Mouse (Mus musculus) lung, embryonic 16.5 days (tissue): Measurements from ENCODE around the gene Ostn. TPM values are rescaled to one million over a fixed set of nuclear protein-coding genes. Genes with fewer than 3 reads are reported as not detected.

Experiments used
- ATAC-seq: fragments of 200-750 bp; cut with Nextera tagmentation; 2 replicates; pipeline ENCODE4 v1.8.0; 2017; ENCODE audit warnings: low read depth, mild to moderate bottlenecking, moderate library complexity
- H3K27ac ChIP-seq: fragments of 300-500 bp; sonication (generic); 2 replicates; pipeline ENCODE4 v1.5.1; 2014; ENCODE audit warnings: mild to moderate bottlenecking, control low read depth, low read length
- H3K27me3 ChIP-seq: fragments of 300-500 bp; sonication (generic); 2 replicates; pipeline ENCODE4 v1.6.1; 2014; ENCODE audit warnings: low read depth, low read length, mixed read lengths; ENCODE audit not compliant: control insufficient read depth, insufficient read depth
- H3K36me3 ChIP-seq: fragments of 300-500 bp; sonication (generic); 2 replicates; pipeline ENCODE4 v1.6.1; 2014; ENCODE audit warnings: low read length; ENCODE audit not compliant: control insufficient read depth, insufficient read depth
- H3K4me1 ChIP-seq: fragments of 300-500 bp; sonication (generic); replicated peaks from 2 replicates; pipeline ENCODE4 v1.6.1; 2014; ENCODE audit warnings: low read length, mixed read lengths; ENCODE audit not compliant: control insufficient read depth, insufficient read depth
- H3K4me2 ChIP-seq: fragments of 300-500 bp; sonication (generic); 2 replicates; pipeline ENCODE4 v1.6.1; 2014; ENCODE audit warnings: low read depth, low read length, control low read depth
- H3K4me3 ChIP-seq: fragments of 300-500 bp; sonication (generic); 2 replicates; pipeline ENCODE4 v1.5.1; 2014; ENCODE audit warnings: mild to moderate bottlenecking, low read length, control low read depth
- H3K9ac ChIP-seq: fragments of 300-500 bp; sonication (generic); 2 replicates; pipeline ENCODE4 v1.6.1; 2014; ENCODE audit warnings: low read length, control low read depth
- H3K9me3 ChIP-seq: fragments of 300-500 bp; sonication (generic); 2 replicates; pipeline ENCODE4 v1.6.1; 2016; ENCODE audit warnings: low read length; ENCODE audit not compliant: control insufficient read depth
- WGBS: fragments of 180-500 bp; shearing (Covaris S2); extraction: QIAGEN DNeasy Blood & Tissue Kit; methylation state at CpG from one replicate; pipeline ENCODE4 v1.1.7; 2014; 5-methylcytosine and 5-hydroxymethylcytosine counted together
- polyA plus RNA-seq: library from polyadenylated mRNA; unstranded; fragments of >200 nt; fragmentation: Nextera tagmentation; extraction: Ambion mirVana; gene quantifications from 2 replicates; pipeline ENCODE4 v1.2.1, GENCODE M21; 2015

Gene Ostn
- polyA plus RNA-seq, 1 experiment from 2014 or later = 0.83 TPM

DNA sequence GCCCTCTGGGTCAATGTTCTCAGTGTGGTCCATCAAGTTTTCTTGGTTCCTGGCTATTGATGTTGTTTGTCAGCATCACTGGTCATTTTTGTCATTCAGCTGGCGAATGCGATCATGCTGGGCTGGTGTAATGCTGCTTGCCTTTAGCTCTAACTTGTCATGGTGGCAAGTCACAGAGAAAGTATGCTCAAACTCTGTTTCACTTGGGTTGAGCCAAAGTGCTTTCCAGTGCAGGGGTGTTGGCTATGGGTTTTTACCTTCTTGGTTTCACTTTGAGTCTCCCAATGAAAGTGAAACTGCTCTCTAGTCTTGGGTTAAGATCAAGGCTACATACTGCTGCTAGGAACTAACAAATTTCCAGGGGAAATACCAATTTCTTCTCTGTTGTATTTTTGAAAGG lies 41.9 kb downstream of the Ostn start:
- WGBS = 81% methylated on average over 2 of the region's 2 CpGs
- H3K27ac ChIP-seq = no peak overlapping the region
- H3K27me3 ChIP-seq = no peaks in the 10 kb centered on the region
- ATAC-seq = no peak
- no peaks in the 10 kb centered on the region for H3K36me3 ChIP-seq
- H3K9me3 ChIP-seq = no peaks in the 10 kb centered on the region
- H3K4me3 ChIP-seq = no peak overlapping the region
- no peaks in the 10 kb centered on the region for H3K4me1 ChIP-seq
- no peak overlapping the region for H3K4me2 ChIP-seq
- H3K9ac ChIP-seq = no peak overlapping the region

DNA sequence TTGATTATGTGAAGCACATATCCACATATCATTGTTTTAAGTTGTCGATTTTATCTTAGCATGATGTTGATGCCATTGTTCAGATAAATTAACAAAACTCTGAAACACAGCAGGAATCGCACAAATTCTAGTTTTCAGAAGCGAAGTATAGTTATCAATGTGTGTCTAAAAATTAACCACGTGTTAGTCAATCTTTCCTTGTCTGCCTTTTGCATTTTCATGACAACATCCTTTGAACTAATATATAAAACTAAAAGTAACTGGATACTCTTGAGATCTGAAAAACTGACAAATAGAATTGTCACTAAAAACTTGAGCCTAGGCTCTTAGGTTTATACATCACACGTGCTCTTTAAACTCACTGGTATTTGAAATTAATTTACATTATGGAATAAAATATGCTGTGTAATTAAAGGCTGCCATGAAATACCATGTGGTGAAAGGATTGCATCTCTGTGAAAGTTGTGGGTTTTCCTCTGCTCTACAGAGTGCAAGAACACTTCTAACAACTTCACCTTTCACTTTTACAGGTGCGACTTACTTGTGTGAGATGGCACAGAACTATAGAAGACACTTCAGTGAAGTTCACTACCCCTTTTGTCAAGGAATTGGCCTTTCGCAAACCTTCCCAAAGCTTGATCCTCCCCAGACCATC lies 42.7 kb downstream of the Ostn start:
- ATAC-seq = no peak
- Histone ChIP-seq H3K4me3 (no peak overlapping the region), H3K9ac (no peak overlapping the region), H3K27ac (no peak overlapping the region), H3K4me2 (no peak overlapping the region), H3K36me3 (no peaks in the 10 kb centered on the region), H3K27me3 (no peaks in the 10 kb centered on the region), H3K9me3 (no peaks in the 10 kb centered on the region), H3K4me1 (no peaks in the 10 kb centered on the region)
- 82% methylated on average over 7 of the region's 7 CpGs for WGBS

DNA sequence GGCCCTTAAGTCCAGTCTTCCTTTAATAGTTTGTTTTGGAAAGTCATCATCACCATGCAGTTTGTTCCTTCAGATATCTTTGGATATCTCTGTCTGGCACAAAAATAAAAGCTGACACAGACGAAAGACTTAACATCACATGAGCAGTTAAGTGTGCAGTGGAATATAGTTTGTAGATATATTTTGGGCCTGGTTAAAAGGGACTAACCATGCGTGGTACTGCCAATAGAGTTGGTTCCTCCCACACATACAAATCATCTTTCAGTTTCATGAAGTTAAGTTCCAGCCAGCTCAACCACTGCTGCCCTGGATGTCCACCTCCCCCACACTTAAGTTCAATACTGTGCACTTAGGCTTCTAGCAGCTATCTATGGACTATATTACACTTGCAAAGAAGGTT lies 47.2 kb downstream of the Ostn start:
- Histone ChIP-seq H3K36me3 (no peaks in the 10 kb centered on the region), H3K9ac (no peak overlapping the region), H3K9me3 (no peaks in the 10 kb centered on the region), H3K4me3 (no peak overlapping the region), H3K27me3 (no peaks in the 10 kb centered on the region), H3K27ac (no peak overlapping the region), H3K4me1 (no peaks in the 10 kb centered on the region), H3K4me2 (no peak overlapping the region)
- ATAC-seq = no peak
- WGBS = 66% methylated on average over 2 of the region's 2 CpGs

DNA sequence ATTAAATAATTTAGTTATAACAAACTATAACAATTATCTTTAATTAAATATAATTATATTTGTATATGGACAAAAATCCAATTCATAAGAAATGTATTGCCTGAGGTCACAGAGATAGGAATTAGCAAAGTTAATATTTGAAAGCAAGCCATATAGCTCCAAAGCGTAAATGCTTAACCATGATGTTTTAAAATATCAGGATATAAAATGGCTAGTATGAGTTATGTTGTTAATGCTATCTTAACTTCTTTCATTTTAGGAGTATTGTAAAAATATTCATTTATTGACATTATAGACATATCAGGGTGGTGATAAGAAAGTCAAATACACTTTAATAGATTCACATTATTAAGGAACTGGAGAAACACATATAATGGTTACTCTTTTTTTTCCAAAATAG lies 52.8 kb downstream of the Ostn start:
- Histone ChIP-seq H3K27me3 (no peaks in the 10 kb centered on the region), H3K4me1 (no peaks in the 10 kb centered on the region)
- no peak for ATAC-seq

DNA sequence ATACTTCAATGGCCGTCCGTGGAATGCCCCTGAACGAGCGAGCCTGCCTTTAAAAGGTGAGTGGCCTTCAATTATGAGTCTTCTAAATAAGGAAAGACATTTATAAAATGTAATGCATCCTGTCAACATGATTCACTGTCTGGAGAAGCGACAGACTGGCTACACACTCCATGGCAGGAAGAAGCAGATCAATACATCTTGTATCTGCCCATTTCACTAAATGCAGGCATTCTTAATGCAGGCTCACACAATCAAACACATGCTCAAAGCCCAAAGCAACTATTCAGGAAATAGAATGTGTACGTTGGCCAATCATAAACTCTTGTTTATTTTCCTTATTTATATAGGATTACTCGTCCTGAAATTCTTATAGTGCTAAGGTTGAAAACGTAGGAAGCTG lies 62.9 kb downstream of the Ostn start, which contains the start of gene Uts2b:
Uts2b (minus strand) TSS at position 49 of the 400 bp plus-strand sequence.
- H3K4me2 ChIP-seq = no peak within 1 kb of the TSS
- no peak for ATAC-seq
- WGBS = 63% methylated on average over 8 of the region's 8 CpGs

More for the DNA sequence above, 52.8 kb downstream of the Ostn start:
- Histone ChIP-seq H3K4me2 (no peak overlapping the region), H3K4me3 (no peak overlapping the region), H3K36me3 (no peaks in the 10 kb centered on the region), H3K9ac (no peak overlapping the region), H3K27ac (no peak overlapping the region), H3K9me3 (no peaks in the 10 kb centered on the region)
- 81% methylated on average over 1 of the region's 1 CpGs for WGBS

DNA sequence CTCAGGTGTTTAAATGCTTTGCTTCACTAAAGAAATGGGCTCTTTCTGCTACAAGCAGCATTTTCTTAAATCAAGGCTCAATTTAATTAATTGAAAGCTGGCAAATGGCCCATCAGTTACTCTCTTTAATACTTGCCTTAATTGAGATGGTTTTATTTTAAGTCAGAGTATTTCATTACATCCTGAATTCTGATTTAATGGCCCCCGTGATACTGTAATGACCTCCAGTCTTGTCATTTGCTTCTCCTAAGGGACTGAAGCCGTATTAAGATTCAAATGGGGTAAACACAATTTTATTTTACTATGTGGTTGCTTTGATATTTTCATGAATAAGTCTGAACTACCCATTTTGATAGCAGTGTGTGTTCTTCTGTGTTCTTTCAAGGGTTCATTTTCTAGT lies 63.4 kb downstream of the Ostn start:
- WGBS = 85% methylated on average over 2 of the region's 2 CpGs
- Histone ChIP-seq H3K4me1 (no peaks in the 10 kb centered on the region), H3K4me3 (no peak overlapping the region), H3K4me2 (no peak overlapping the region), H3K9ac (no peak overlapping the region), H3K36me3 (no peaks in the 10 kb centered on the region), H3K9me3 (no peaks in the 10 kb centered on the region), H3K27me3 (no peaks in the 10 kb centered on the region), H3K27ac (no peak overlapping the region)
- no peak for ATAC-seq

More for the DNA sequence above, 62.9 kb downstream of the Ostn start, which contains the start of gene Uts2b:
- no peak within 1 kb of the TSS for H3K9ac ChIP-seq
- H3K9me3 ChIP-seq = no peaks in the 10 kb centered on the region
- H3K27me3 ChIP-seq = no peaks in the 10 kb centered on the region
- H3K4me1 ChIP-seq = no peaks in the 10 kb centered on the region
- H3K4me3 ChIP-seq = no peak within 1 kb of the TSS
- H3K36me3 ChIP-seq = no peaks in the 10 kb centered on the region
- H3K27ac ChIP-seq = no peak within 1 kb of the TSS

DNA sequence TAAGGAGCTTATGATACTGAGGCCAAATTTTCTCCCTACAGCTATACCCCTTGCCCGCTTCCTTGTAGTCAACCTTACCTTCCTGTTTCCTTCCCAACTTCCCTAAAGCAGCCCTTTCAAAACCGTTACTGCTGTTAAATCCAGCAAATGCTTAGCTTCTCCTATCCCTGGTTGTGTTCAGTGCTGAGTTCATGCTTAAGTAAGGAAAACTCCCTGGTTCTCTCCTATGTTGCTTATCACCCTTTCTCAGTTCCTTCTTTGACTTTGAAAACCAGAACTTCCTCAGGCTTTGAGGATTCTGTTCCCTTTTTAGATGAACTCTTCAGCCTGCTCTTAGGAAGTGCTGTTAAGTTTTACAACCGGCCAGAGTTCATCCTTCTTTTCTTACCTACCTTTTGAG lies 66.8 kb downstream of the Ostn start:
- Histone ChIP-seq H3K4me3 (no peak overlapping the region), H3K4me1 (no peaks in the 10 kb centered on the region), H3K9me3 (no peaks in the 10 kb centered on the region), H3K27me3 (no peaks in the 10 kb centered on the region), H3K9ac (no peak overlapping the region), H3K27ac (no peak overlapping the region), H3K4me2 (no peak overlapping the region), H3K36me3 (no peaks in the 10 kb centered on the region)
- no peak for ATAC-seq
- 62% methylated on average over 3 of the region's 3 CpGs for WGBS

DNA sequence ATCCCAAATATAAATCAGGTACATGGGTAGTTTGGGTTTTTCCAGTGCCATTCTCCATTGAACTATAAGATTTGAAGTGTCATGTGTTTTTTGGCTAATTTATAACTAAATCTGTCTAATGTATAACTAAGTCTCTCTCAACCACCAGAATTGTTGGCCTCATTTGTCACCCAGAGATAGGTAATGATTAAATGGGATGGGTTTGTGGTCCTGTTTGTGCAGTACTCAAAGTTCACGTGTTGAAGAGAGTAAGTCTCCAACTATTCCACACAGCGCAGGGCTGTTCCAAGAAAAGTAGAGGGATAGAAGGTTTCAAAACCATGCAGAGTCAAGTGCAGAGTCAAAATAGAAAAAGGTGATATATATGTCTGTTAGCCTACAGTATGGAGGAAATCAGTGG lies 68.0 kb downstream of the Ostn start:
- no peak for ATAC-seq
- Histone ChIP-seq H3K9ac (no peak overlapping the region), H3K9me3 (no peaks in the 10 kb centered on the region), H3K36me3 (no peaks in the 10 kb centered on the region), H3K4me1 (no peaks in the 10 kb centered on the region), H3K27ac (no peak overlapping the region), H3K27me3 (no peaks in the 10 kb centered on the region), H3K4me2 (no peak overlapping the region), H3K4me3 (no peak overlapping the region)
- WGBS = 65% methylated on average over 2 of the region's 2 CpGs

DNA sequence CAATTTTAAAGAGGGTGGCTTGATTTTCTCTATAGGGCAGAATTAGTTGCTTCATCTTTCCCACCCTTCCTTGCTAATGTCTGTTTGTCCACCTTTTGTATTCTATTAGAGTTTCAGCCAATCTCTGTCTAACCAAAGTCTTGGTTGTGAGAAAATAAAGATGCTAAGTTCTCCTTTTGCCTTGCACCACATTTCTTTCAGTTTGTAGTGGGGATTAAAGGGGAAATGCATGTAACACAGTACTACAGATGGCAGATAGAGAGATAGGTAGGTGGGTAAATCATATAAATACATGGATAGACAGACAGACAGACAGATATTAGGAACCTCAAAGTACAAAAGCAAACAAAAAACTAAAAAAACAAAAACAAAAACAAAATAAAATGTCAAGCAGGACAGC lies 69.3 kb downstream of the Ostn start:
- no peaks in the 10 kb centered on the region for H3K4me1 ChIP-seq
- no peaks in the 10 kb centered on the region for H3K27me3 ChIP-seq
- no peak for ATAC-seq
- no peak overlapping the region for H3K27ac ChIP-seq
- no peak overlapping the region for H3K4me3 ChIP-seq
- no peak overlapping the region for H3K4me2 ChIP-seq
- H3K36me3 ChIP-seq = no peaks in the 10 kb centered on the region
- H3K9ac ChIP-seq = no peak overlapping the region
- no peaks in the 10 kb centered on the region for H3K9me3 ChIP-seq

DNA sequence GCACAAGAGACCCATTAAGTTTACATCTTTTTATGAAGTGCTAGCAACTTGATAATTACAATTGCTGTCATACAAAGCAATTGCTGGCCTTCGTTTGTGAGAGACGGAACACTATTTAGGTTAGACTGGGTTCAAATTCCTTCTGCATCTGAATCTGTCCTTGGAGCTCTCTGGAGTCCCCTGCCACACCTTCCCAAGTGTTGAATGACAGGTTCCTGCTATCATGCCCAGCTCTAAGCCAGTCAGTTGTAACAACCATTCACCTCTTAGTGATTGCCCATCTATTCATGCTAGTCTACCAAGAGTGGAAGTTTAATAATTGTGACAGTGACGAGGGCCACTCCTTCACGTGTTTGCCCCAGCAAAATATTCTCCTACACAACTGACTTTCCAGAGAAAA lies 74.9 kb downstream of the Ostn start:
- no peak overlapping the region for H3K9ac ChIP-seq
- H3K4me3 ChIP-seq = no peak overlapping the region
- H3K9me3 ChIP-seq = no peaks in the 10 kb centered on the region

More for the DNA sequence above, 74.9 kb downstream of the Ostn start:
- Histone ChIP-seq H3K36me3 (no peaks in the 10 kb centered on the region), H3K4me1 (no peaks in the 10 kb centered on the region), H3K27ac (no peak overlapping the region), H3K27me3 (no peaks in the 10 kb centered on the region), H3K4me2 (no peak overlapping the region)
- 67% methylated on average over 4 of the region's 4 CpGs for WGBS
- ATAC-seq = no peak
